Mouse (Mus musculus) B cell, adult (primary cell): ENCODE data around the gene Eif2ak2. TPM values are rescaled to one million over a fixed set of nuclear protein-coding genes. Genes with fewer than 3 reads are reported as not detected.

Experiments
- total RNA-seq: library from RNA; stranded (reverse); gene quantifications from 4 replicates; pipeline ENCODE4 v1.2.4, GENCODE M21; 2023; ENCODE audit not compliant: inconsistent age

Eif2ak2 gene
- 29.5 to 43.2 TPM (median 34.2 TPM) in 4 replicates for total RNA-seq

DNA sequence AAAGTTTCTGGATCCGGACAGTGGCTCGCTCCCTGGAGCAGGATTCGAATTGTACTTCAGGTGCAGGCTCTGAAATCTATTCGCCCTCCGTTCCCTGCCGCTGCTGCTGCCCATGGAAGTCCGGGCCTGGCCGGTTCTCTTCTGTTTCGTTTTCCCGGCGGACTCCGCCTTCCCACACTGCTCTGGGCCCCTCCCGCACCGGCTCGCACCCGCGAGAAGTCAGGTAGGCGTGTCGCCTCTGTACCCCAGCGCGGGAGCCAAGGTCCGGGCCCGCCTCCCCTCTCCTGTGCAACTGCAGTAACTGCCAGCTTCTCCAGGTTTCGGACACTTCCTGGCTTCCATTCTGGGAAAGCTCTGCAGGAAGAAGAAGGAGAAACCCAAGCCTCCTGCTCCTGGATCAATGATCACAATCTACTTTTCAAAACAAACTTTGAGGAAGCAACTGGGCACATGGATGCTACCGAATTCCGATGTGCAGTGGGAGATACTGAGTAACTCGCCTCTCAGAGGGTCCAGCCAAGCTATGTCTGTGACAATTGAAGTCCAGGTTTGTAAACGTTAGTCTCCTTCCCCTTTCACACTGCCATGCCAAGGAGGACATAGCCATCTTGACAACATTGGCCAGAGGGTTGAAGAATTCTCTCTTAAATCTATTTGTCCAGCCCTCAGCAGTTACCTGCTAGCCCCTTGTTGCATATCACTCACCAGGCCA lies at the start of gene Eif2ak2:
Gene Eif2ak2, minus strand, starts transcription at position 173 of the 712 bp plus-strand sequence.

DNA sequence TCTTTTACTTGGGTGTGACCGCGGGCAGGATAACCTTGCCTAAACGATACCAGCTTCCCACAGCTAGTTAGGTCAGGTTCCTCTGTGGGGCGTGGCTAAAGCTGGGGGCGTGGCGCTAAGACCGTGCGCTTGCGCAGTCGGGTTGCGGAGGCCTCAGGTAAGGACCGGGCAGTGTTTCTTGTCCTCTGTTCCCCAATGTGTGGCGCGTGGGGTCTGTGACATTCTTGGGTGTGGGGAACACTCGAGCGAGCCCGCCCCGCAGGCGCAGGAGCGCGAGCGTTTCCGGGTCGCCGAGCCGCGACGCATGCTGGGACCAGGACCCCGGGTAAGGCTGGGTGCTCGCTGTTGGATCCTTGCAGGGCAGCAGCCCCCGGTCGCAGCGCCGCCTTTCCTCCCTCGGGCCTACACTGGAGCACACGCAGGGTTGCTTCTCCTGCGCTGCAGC lies 34.0 kb upstream of the Eif2ak2 start, which contains the start of gene Cebpzos:
Gene Cebpzos, plus strand, starts transcription at position 132 of the 445 bp plus-strand sequence.

DNA sequence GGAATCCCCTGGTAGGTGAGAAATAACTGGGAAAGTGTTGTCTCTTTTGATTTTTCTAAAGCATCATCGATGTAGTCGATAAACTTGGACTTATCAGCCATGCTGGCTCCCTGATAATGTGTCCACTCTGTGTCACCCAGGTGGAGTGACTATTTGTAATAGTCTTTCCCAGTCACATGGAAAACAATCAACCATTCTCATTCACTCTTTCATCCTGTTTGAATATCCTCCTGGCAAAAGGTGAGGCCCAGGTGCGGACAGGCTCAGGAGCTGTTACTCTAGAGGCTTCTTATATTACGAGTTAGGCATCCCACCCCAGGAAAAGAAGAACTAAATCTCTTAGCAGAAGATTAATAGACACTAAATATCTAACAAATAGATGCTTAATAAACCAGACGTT lies 24.5 kb upstream of the Eif2ak2 start, which contains the start of gene Sult6b1:
Gene Sult6b1, minus strand, starts transcription at position 101 of the 400 bp plus-strand sequence.

DNA sequence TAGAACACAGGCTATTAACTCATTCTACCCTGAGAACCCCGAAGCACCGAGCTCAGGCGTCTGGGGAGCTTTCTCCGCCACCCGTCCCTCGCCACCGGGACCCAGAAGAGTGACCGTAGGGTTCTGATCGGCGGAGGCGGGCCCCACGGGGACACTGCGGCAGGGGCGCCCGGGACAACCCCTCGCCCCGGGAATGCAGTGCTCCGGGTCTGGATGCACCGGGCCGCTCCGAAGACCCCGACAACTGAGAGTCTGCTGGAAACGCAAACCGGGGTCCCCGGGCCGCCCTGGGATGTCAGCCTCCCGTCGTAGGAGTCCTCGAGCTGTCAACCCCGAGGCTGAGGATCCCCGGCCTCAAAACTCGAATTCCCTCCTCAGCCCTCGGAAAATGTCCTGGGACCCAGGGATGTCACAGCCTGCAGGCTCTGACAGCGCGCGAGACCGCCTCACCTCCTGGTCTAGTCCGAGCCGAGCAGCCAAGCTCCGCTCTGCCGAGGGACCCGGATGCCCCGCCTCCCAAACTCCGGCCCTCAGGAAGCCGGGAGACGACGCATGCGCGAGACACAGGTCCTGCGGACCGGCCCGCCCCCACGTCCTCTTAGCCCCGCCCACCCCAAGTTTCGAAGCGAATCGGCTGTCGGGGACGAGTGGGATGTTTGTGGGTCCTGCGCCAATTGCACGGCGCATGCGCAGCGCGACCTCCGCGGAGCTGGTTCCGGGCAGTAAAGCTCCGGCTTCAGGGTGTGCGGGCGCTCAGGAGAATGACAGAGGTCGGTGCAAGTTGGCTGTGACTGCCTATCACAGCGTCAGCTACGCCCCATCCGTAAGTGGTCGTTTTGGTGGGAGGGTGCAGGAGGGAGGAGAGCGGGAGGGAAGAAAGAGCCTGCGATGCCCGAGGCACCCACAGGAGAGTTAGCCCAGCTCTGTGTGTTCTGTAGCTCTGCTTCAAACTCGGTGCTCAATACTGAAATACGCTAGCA lies 47.2 kb downstream of the Eif2ak2 start, which contains the start of the genes Heatr5b and Gpatch11:
Gene Heatr5b, minus strand, starts transcription at position 509 of the 980 bp plus-strand sequence.
Gene Gpatch11, plus strand, starts transcription at position 712 of the 980 bp plus-strand sequence.

Other genes with a start within 250 kb of the Eif2ak2 start
- 28.2 to 32.6 TPM (median 31.5 TPM) in 4 replicates for gene Strn, start 145.4 kb downstream of the Eif2ak2 start, total RNA-seq
- 28.9 to 36.5 TPM (median 34.7 TPM) in 4 replicates for gene Heatr5b, start 47.2 kb downstream of the Eif2ak2 start, total RNA-seq
- 23.0 to 36.0 TPM (median 29.0 TPM) in 4 replicates for gene Gpatch11, start 47.0 kb downstream of the Eif2ak2 start, total RNA-seq
- gene Sult6b1, start 24.4 kb upstream of the Eif2ak2 start, total RNA-seq = not detected in 4 replicates
- 9.1 to 15.7 TPM (median 12.5 TPM) in 4 replicates for gene Cebpzos, start 33.9 kb upstream of the Eif2ak2 start, total RNA-seq
- gene Cebpz, start 54.5 kb upstream of the Eif2ak2 start, total RNA-seq = 102 to 113 TPM (median 109 TPM) in 4 replicates
- gene Ndufaf7, start 54.6 kb upstream of the Eif2ak2 start, total RNA-seq = 14.6 to 27.1 TPM (median 22.5 TPM) in 4 replicates
- 40.7 to 50.1 TPM (median 45.8 TPM) in 4 replicates for gene Prkd3, start 138.2 kb upstream of the Eif2ak2 start, total RNA-seq
- not detected in 4 replicates for gene Qpct, start 169.3 kb upstream of the Eif2ak2 start, total RNA-seq